ENCODE assay signal across 8 mouse cellular contexts in the genomic region with DNA sequence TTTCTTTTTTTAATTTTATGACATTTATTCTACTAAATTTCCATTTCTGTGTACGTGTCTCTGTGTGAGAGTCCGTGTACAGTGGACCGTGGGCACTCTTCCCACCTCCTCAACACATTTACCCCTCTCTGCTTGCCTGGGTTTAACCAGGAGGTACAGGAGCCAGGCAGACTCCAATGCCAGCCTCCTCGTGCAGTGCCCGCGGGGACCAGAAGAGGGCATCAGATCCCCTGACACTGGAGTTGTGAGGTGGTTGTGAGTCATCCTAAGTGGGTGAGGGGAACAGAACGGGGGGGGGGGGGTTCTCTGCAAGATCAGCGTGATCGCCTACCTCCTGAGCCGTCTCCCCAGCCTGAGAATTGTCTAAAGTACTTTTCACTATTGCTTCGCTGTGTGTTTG.
A peak's percentile ranks its signal among the peaks of the same experiment; 100 is the strongest.
DNase-seq lines count a peak whose midpoint lies in the region; ATAC-seq lines count a peak whose summit lies in the region.

No protein-coding gene starts in this region.

- DNase-seq in cerebellum, adult 11 months, result peak; percentile 56
- DNase-seq in urinary bladder, adult 18-20 months (ENCODE audit: low spot score in 2 of 2), result peak; percentile 22 to 60
- DNase-seq in urinary bladder, postnatal 10 days (ENCODE audit: low spot score), result no peak
- DNase-seq in embryo, embryonic 10 days (ENCODE audit: low spot score), result peak; percentile 67
- peak; percentile 55 to 80 for DNase-seq in kidney, postnatal 36 days
- DNase-seq in lung, postnatal 36 days, result peak; percentile 79
- DNase-seq in spleen, postnatal 10 days (ENCODE audit: low spot score in 2 of 2), result peak; percentile 49 to 75

- no peak for ATAC-seq in cerebellum, adult (ENCODE audit: insufficient number of reproducible peaks, low FRiP score, low TSS enrichment)
